ENCODE assay signal across 9 mouse cellular contexts in the genomic region with DNA sequence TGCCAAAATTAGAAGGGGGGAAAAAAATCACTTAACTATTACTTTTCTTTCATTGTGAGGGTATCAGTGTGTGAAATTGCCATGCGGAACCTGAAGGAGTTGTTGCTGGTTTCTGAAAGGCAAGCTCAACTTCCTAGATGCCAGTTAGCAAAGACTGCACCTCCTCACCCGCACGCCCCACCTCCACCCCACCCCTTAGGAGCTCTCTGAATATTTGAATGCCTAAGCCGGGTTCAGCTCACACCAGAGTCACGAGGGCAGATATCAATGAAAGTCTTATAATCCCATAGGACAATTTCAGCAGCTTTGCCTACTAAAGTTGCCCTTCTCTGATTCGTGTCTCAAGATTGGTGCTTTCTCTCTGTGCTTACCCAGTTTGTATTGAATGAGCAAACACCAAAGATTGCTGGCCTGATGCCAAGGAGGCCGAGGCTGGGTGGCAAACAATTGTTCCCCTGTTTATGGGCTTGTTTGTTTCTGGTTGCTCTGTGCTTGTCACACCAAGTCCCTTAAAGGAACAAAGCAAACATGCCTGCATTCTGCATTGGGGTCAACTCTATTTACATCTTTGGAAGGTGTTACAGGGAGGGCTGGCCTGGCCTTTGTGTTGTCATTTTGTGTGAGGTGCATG. TPM values are rescaled to one million over a fixed set of nuclear protein-coding genes. Genes with fewer than 3 reads are reported as not detected.
DNase-seq lines count a peak whose midpoint lies in the region; ATAC-seq lines count a peak whose summit lies in the region.
"Had no signal": no experiment of that assay in that cellular context is flagged by ENCODE, and none has a peak within 500 bp of the region (broad histone marks: within the 10 kb centered on the region; RNA-seq: fewer than 3 reads in every experiment).

No protein-coding gene starts in this region.

- no peaks in the 10 kb centered on the region for H3K36me3 ChIP-seq in kidney, embryonic 16.5 days (ENCODE audit: insufficient read depth, low read length)

- H3K4me3 ChIP-seq in kidney, embryonic 16.5 days (ENCODE audit: low read length): no peak overlapping the region

- intact Hi-C loops in heart, postnatal 14 days (cut with DNase I): no loop called here

- no peak for ATAC-seq in kidney, embryonic 16.5 days (ENCODE audit: low FRiP score, low TSS enrichment)
- no peak for ATAC-seq in monocyte, adult 5-6 weeks (replicated peaks; ENCODE audit: insufficient number of reproducible peaks, low FRiP score, low TSS enrichment, poor library complexity, severe bottlenecking)

- no peak overlapping the region for H3K4me2 ChIP-seq in kidney, embryonic 16.5 days (replicated peaks; ENCODE audit: low read depth, low read length)

- WGBS in kidney, embryonic 16.5 days: 44% methylated on average over 7 of the region's 7 CpGs

- peak overlapping the region; percentile 59 for H3K27ac ChIP-seq in kidney, embryonic 16.5 days (ENCODE audit: low read length)

- no peak for DNase-seq in kidney, adult 9 months
- peak; percentile 54 to 57 for DNase-seq in cerebellum, postnatal 10 days
- peak; percentile 17 to 39 for DNase-seq in heart, postnatal 14 days
- DNase-seq in layer of hippocampus, postnatal 14 days (ENCODE audit: low spot score in 2 of 2): peak; percentile 37 to 62
- peak; percentile 15 for DNase-seq in mesoderm, embryonic 11.5 days (ENCODE audit: low read depth, low spot score)
- peak; percentile 29 for DNase-seq in urinary bladder, postnatal 10 days (ENCODE audit: low spot score)

- H3K4me1 ChIP-seq in kidney, embryonic 16.5 days (ENCODE audit: insufficient read depth, low read length): peaks cover 32% of the 10 kb centered on the region

- H3K9ac ChIP-seq in kidney, embryonic 16.5 days (replicated peaks; ENCODE audit: low read length): no peak overlapping the region

- H3K27me3 ChIP-seq in kidney, embryonic 16.5 days (ENCODE audit: insufficient read depth, low read length): no peaks in the 10 kb centered on the region

- no peaks in the 10 kb centered on the region for H3K9me3 ChIP-seq in kidney, embryonic 16.5 days (ENCODE audit: low read length)

RNA-seq across cellular contexts. Expression of gene Stmnd1, which starts 4.6 kb away (rescaled TPM):
- 0.19 and 0.30 TPM in 2 replicates for polyA plus RNA-seq in kidney, embryonic 16.5 days (2015; fragmentation: Nextera tagmentation; extraction: Ambion mirVana)
- total RNA-seq in heart, postnatal 14 days (2021): under 1 TPM; 0.22 to 0.55 TPM
- under 1 TPM in 1 of 2 experiments, not detected in 1; 0.23 TPM for total RNA-seq in layer of hippocampus, postnatal 14 days (2021)
- not detected in 3 replicates for total RNA-seq in monocyte, adult 5-6 weeks (2017)
- total RNA-seq: neutrophil, adult 5-6 weeks had no signal
